Mouse (Mus musculus) intestine, postnatal 0 days (tissue): ENCODE measurements at regions not wholly inside any gene's neighbourhood (a gene's known extent, or its start where the extent isn't known, plus 50 kb on each side); places are given as distances from the start of the nearest gene placed in this dataset.

Experiments used
- ATAC-seq: fragments of 200-750 bp; cut with Nextera tagmentation; 2 replicates; pipeline ENCODE4 v1.8.0; 2017; ENCODE audit warnings: mild to moderate bottlenecking, moderate TSS enrichment, moderate library complexity
- H3K27ac ChIP-seq: fragments of 300-500 bp; sonication (generic); 2 replicates; pipeline ENCODE4 v1.5.1; 2014; ENCODE audit warnings: mild to moderate bottlenecking, low read depth, low read length, moderate library complexity
- H3K27me3 ChIP-seq: fragments of 300-500 bp; sonication (generic); replicated peaks from 2 replicates; pipeline ENCODE4 v1.6.1; 2014; ENCODE audit warnings: low read length, mixed read lengths; ENCODE audit not compliant: control insufficient read depth, insufficient read depth
- H3K36me3 ChIP-seq: fragments of 300-500 bp; sonication (generic); 2 replicates; pipeline ENCODE4 v1.6.1; 2014; ENCODE audit warnings: mild to moderate bottlenecking, moderate library complexity; ENCODE audit not compliant: control insufficient read depth, insufficient read depth
- H3K4me1 ChIP-seq: fragments of 300-500 bp; sonication (generic); replicated peaks from 2 replicates; pipeline ENCODE4 v1.6.1; 2014; ENCODE audit warnings: antibody characterized with exemption, low read length, mixed read lengths; ENCODE audit not compliant: control insufficient read depth, insufficient read depth
- H3K4me2 ChIP-seq: fragments of 300-500 bp; sonication (generic); replicated peaks from 2 replicates; pipeline ENCODE4 v1.6.1; 2014; ENCODE audit warnings: low read depth, mild to moderate bottlenecking, moderate library complexity
- H3K4me3 ChIP-seq: fragments of 300-500 bp; sonication (generic); 2 replicates; pipeline ENCODE4 v1.5.1; 2014; ENCODE audit warnings: low read depth, low read length
- H3K9ac ChIP-seq: fragments of 300-500 bp; sonication (generic); 2 replicates; pipeline ENCODE4 v1.6.1; 2014; ENCODE audit warnings: mild to moderate bottlenecking, low read depth, low read length
- H3K9me3 ChIP-seq: fragments of 300-500 bp; sonication (generic); 2 replicates; pipeline ENCODE4 v1.6.1; 2016; ENCODE audit warnings: mixed run types; ENCODE audit not compliant: control insufficient read depth
- CTCF ChIP-seq: sonication (generic); IDR thresholded peaks from 2 replicates; pipeline ENCODE4 v1.5.1; 2016; ENCODE audit warnings: low read depth, mild to moderate bottlenecking, control low read depth, antibody characterized with exemption, moderate library complexity
- WGBS: fragments of 180-500 bp; shearing (Covaris S2); extraction: QIAGEN DNeasy Blood & Tissue Kit; methylation state at CpG from one replicate; pipeline ENCODE4 v1.1.7; 2014; 5-methylcytosine and 5-hydroxymethylcytosine counted together

DNA sequence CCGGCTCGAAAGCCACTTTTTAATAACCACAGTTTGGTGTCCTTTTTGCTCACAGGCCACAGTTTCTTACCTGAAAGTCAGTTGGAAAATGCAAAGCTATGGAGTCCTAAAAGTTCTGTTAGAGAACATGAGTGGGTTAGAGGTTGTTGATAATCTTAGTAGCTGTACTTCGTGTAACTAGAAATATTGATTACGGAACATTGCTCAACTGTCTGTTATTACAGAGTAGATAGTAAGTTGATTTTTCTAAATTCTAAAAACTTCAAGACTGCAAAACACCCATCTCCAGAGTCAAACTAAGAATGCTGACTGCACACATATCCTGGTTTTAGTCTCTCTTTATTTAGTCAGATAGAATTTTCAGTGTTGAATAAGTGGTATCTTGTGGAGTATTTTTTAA, 111.0 kb downstream of the Slc38a4 start:
- H3K4me1 ChIP-seq = no peaks in the 10 kb centered on the region
- ATAC-seq = no peak
- no peaks in the 10 kb centered on the region for H3K27me3 ChIP-seq
- H3K4me2 ChIP-seq = no peak overlapping the region
- no peaks in the 10 kb centered on the region for H3K9me3 ChIP-seq
- no peaks in the 10 kb centered on the region for H3K36me3 ChIP-seq
- 88% methylated on average over 4 of the region's 4 CpGs for WGBS
- H3K9ac ChIP-seq = no peak overlapping the region
- H3K4me3 ChIP-seq = no peak overlapping the region
- TF ChIP-seq CTCF = no peak
- no peak overlapping the region for H3K27ac ChIP-seq

DNA sequence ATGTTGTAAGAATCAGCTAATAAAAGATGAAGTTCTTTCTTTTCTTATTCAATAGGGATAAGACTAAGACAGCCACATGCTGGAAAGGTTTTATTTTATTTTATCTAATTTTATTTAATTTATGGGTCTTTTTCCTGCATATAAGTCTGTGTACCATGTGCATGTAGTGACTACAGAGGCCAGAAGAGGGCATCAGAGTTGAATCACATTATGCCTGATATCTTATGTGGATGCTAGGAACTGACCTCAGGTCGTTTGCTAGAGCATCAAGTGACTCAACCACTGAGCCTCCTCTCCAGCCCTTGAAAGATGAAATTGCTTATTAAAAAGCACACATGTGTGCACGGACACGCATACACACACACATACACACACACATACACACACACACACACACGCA, 113.1 kb downstream of the Slc38a4 start:
- no peaks in the 10 kb centered on the region for H3K27me3 ChIP-seq
- no peak overlapping the region for H3K9ac ChIP-seq
- ATAC-seq = no peak
- no peak overlapping the region for H3K4me2 ChIP-seq
- TF ChIP-seq CTCF = peak; percentile 45
- no peaks in the 10 kb centered on the region for H3K36me3 ChIP-seq
- H3K27ac ChIP-seq = no peak overlapping the region
- H3K4me3 ChIP-seq = no peak overlapping the region
- H3K9me3 ChIP-seq = no peaks in the 10 kb centered on the region
- no peaks in the 10 kb centered on the region for H3K4me1 ChIP-seq
- 92% methylated on average over 4 of the region's 4 CpGs for WGBS

DNA sequence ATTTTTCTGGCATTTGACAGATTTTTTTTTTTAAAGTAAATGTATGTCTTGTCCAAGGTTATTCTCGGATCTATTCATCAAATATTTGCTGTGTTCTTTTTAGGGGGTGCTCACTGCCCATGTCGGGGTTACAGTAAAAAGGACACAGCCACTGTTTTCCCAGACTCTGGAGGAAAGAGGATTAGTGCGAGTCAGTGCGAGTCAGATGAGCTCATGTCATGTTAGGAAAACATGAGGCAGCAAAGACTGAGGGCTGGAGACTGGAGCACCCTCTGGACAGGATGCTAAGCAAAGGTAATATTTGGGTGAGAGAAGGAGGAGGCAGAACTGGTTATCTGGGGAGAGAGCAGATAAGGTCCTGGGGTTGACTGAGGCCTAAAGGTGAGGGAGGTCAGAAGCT, 117.3 kb downstream of the Slc38a4 start:
- no peak for ATAC-seq
- Histone ChIP-seq H3K4me3 (no peak overlapping the region), H3K4me1 (no peaks in the 10 kb centered on the region), H3K27me3 (no peaks in the 10 kb centered on the region), H3K9ac (no peak overlapping the region), H3K27ac (no peak overlapping the region), H3K4me2 (no peak overlapping the region), H3K36me3 (no peaks in the 10 kb centered on the region), H3K9me3 (no peaks in the 10 kb centered on the region)
- TF ChIP-seq CTCF = no peak
- WGBS = 62% methylated on average over 4 of the region's 4 CpGs

DNA sequence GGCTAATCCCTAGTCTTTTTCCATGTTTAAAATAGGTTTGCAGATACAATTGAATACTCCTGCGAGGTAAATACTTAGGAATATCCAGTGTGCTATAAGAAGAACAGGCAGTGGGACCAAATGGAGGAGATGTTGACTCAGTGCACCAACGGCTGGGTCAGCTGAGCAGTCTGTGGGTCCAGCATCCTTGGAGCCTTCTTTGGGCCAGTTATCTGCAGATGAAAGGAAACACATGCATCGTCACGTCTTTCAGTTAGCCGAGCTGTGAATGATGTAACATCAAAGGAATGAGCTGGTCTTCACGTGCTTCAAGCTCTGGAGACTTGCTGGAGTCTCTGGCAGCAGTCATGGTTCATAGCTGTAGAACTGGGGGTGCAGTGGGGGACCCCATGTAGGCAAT, 118.1 kb downstream of the Slc38a4 start:
- 59% methylated on average over 6 of the region's 6 CpGs for WGBS
- ATAC-seq = no peak
- Histone ChIP-seq H3K27me3 (no peaks in the 10 kb centered on the region), H3K4me3 (no peak overlapping the region), H3K9ac (no peak overlapping the region), H3K36me3 (no peaks in the 10 kb centered on the region), H3K4me1 (no peaks in the 10 kb centered on the region), H3K4me2 (no peak overlapping the region), H3K9me3 (no peaks in the 10 kb centered on the region), H3K27ac (no peak overlapping the region)
- TF ChIP-seq CTCF = no peak

DNA sequence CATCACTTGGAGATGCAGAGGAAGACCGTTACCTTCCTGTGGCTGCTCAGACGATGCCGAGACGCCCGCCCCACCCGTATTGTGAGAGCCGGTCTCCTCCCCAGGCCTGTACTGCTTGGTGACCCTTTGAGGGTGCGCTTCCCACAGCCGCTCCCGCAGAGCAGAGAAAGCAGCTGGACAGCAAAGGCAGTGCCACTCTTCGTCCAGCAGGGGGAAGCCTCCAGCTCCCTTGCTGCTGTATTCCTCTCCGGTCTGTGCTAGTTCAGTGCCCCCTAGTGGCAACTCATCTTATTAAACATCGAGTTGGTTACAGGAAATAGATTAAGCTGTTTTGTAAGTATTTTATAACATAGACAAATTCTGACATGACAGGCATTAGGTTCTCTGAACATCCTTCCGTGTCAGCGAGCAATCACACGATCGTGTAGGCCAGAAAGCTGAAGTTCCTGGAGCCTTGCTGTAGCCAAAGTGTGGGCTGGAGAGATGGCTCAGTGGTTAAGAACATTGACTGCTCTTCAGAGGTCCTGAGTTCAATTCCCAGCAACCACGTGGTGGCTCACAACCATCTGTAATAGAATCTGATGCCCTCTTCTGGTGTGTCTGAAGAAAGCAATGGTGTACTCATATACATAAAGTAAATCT, 118.9 kb downstream of the Slc38a4 start:
- TF ChIP-seq CTCF = peak; percentile 100
- peak; percentile 84 for ATAC-seq
- 4% methylated on average over 18 of the region's 18 CpGs for WGBS
- H3K9me3 ChIP-seq = no peaks in the 10 kb centered on the region
- H3K27me3 ChIP-seq = no peaks in the 10 kb centered on the region
- peak overlapping the region; percentile 11; the same call in 1 of the 2 replicates for H3K4me3 ChIP-seq
- peak overlapping the region; percentile 55 for H3K4me2 ChIP-seq
- no peaks in the 10 kb centered on the region for H3K36me3 ChIP-seq
- no peaks in the 10 kb centered on the region for H3K4me1 ChIP-seq
- H3K27ac ChIP-seq = no peak overlapping the region
- H3K9ac ChIP-seq = no peak overlapping the region

DNA sequence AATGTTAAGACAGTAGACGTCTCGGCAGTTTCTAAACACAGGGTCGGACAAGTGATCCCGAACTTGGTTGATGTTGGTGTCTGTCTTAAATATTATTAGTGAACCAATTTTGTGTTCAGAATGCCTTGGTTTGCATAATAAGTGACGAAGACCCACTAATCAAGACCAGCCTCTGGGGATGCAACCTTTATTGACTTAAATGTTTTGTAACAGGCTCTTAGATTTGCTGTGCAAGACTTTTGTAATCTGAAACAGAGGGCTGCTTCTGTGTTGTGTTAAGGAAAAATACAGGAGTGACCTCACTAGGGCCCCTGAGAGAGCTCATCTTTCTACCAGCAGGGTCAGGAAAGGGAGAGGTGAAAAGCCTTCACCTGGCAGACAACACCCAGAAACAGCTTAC, 119.5 kb downstream of the Slc38a4 start:
- WGBS = 80% methylated on average over 5 of the region's 5 CpGs
- Histone ChIP-seq H3K4me3 (no peak overlapping the region; the same call in 1 of the 2 replicates), H3K4me2 (peak overlapping the region; percentile 55), H3K36me3 (no peaks in the 10 kb centered on the region), H3K27ac (no peak overlapping the region), H3K9me3 (no peaks in the 10 kb centered on the region), H3K4me1 (no peaks in the 10 kb centered on the region), H3K9ac (no peak overlapping the region), H3K27me3 (no peaks in the 10 kb centered on the region)
- TF ChIP-seq CTCF = no peak
- no peak for ATAC-seq

DNA sequence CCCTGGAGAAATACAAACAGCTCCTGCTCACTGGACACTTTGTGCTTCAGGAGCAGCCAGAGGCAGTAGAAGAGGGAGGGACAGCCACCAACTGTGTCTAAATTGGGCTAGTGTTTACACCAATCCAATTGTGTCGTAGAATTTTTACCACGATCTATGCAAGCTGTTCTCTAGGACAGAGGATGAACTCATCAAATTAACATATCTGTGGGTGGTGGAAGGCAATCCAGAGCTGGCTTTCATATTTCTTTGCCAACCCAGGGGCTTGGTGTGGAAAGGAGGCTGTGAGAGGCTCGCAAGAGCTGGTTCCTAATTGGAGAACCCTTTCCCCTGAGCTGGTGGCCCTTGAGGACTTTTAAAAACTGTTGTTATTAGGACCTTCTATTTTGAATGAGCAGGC, 122.3 kb downstream of the Slc38a4 start:
- Histone ChIP-seq H3K4me3 (no peak overlapping the region), H3K27ac (no peak overlapping the region), H3K36me3 (no peaks in the 10 kb centered on the region), H3K4me1 (no peaks in the 10 kb centered on the region), H3K9me3 (no peaks in the 10 kb centered on the region), H3K27me3 (no peaks in the 10 kb centered on the region), H3K4me2 (no peak overlapping the region), H3K9ac (no peak overlapping the region)
- ATAC-seq = no peak
- 48% methylated on average over 3 of the region's 3 CpGs for WGBS
- TF ChIP-seq CTCF = no peak
